Mouse (Mus musculus) urinary bladder, postnatal 0 days (tissue): ENCODE data around the gene Apaf1. TPM values are rescaled to one million over a fixed set of nuclear protein-coding genes. Genes with fewer than 3 reads are reported as not detected.

Source experiments
- polyA plus RNA-seq: library from polyadenylated mRNA; unstranded; fragments of >200 nt; fragmentation: Nextera tagmentation; extraction: Ambion mirVana; gene quantifications from 2 replicates; pipeline ENCODE4 v1.2.1, GENCODE M21; 2015

Apaf1 gene
- 9.4 and 11.1 TPM in 2 replicates for polyA plus RNA-seq

DNA sequence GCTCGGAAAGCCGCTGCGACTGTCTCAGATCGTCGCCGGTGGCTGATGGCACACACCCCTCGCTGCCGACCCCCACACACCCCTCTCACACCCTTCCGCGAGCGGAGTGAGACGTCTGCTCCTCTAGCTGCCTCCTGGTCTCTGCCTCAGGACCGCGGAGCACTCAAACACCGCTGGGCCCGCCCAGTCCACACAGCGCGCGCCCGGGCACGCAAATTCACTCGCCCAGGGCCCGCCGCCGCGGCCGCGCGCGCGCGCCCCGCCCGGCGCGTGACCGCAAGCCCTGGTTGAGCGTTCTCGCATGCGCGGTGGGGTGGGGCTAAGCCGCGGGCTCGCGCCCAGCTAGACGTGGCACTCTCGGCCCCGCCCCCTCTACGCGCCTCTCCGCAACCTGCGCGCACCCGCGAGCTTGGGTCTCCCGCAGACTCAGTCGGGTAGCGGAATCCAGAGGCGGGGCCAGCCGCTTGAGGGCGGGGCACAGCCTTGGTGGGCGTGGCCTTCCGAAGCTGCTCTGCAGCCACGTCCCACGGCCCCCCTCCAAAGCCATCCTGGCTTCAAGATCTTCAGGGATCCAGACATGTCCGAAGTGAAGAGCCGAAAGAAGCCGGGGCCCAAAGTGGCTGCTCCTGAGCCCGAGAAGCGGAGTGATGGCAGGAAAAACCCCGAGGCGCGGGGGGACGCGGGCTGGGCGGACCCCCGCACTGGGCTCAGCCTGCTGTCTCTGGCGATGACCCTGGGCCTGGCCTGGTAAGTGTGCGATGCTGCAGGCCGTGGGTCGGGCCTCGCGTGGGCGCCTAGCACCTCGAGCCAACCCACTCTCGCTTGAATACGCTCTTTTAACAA is at the start of gene Apaf1, which contains the start of gene Ikbip:
TSS of gene Apaf1 (minus strand) at position 221 of the 843 bp plus-strand sequence.
TSS of gene Ikbip (plus strand) at position 391 of the 843 bp plus-strand sequence.

DNA sequence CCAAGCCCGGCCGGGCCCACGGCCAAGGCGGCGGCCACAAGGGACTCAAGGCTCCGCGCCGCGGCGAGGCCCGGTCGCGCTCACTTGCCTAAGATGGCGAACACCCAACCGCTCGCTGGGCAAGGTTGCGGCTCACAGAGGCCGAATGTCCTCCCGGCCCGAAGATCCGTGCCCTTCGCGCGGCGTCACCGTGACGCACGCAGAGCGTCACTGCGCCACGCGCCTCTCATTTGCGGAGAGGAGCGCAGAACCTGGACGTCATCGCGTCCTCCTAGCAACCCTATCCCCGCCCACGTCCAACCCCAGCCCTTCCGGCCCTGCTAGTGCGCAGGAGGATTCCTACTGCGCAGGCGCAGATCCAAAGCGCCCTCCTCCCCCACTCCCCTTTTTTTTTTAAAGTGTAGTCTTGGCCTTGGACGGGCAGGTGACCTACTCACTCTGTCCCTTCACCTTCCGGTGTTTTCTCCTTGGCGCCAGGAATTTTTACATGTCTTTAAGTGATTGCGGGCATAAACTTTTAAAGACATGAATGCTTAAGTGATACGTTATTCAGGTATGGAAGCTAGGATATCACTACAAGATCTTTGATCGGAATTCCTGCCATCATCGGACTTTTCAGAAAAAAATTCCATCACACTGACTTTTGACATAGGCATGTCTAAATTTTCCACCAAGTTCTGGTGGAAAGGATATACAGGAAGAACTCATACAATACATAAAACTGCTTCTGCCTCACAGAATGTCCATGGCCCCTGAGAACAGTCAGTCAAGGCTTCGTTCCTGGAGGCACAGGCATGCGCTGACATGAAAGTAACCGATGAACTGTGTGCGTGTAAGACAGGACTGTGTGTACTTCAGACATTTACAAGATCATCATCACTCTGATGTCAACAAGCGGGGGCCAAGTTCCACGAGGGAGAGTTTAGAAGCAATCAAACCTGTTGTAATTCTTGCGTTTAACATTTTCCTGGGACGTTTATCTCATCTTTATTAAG is 41.6 kb upstream of the Apaf1 start, which contains the start of gene Slc25a3:
TSS of gene Slc25a3 (minus strand) at position 232 of the 995 bp plus-strand sequence.

Other genes starting within 250 kb of the Apaf1 start
- gene Ikbip, start 170 bp upstream of the Apaf1 start, polyA plus RNA-seq: 55.1 and 70.6 TPM in 2 replicates
- 420 and 441 TPM in 2 replicates for gene Slc25a3, start 41.3 kb upstream of the Apaf1 start, polyA plus RNA-seq
- 48.4 and 69.4 TPM in 2 replicates for gene Tmpo, start 98.5 kb upstream of the Apaf1 start, polyA plus RNA-seq